Mouse (Mus musculus) embryonic facial prominence, embryonic 10.5 days (tissue): ENCODE results near the gene Pja2. TPM values are rescaled to one million over a fixed set of nuclear protein-coding genes. Genes with fewer than 3 reads are reported as not detected.

ENCODE experiments used
- microRNA-seq: library from miRNA; unstranded; fragments of <30 nt; microRNA quantifications from one replicate; pipeline ENCODE4, GENCODE M21; 2017
- polyA plus RNA-seq: library from polyadenylated mRNA; unstranded; fragments of >200 nt; fragmentation: Nextera tagmentation; extraction: Ambion mirVana; gene quantifications from 2 replicates; pipeline ENCODE4 v1.2.1, GENCODE M21; 2016

Gene Pja2
- polyA plus RNA-seq, 1 experiment from 2014 or later, result 56.8 TPM

Small RNA genes lying within 50 kb of the gene (microRNA-seq; reads per million reads assigned to microRNA genes)
- gene Gm24194, result not detected
